Mouse (Mus musculus): ENCODE measurements at regions not wholly inside any gene's neighbourhood (a gene's known extent, or its start where the extent isn't known, plus 50 kb on each side); places are given as distances from the start of the nearest gene placed in this dataset.

DNA sequence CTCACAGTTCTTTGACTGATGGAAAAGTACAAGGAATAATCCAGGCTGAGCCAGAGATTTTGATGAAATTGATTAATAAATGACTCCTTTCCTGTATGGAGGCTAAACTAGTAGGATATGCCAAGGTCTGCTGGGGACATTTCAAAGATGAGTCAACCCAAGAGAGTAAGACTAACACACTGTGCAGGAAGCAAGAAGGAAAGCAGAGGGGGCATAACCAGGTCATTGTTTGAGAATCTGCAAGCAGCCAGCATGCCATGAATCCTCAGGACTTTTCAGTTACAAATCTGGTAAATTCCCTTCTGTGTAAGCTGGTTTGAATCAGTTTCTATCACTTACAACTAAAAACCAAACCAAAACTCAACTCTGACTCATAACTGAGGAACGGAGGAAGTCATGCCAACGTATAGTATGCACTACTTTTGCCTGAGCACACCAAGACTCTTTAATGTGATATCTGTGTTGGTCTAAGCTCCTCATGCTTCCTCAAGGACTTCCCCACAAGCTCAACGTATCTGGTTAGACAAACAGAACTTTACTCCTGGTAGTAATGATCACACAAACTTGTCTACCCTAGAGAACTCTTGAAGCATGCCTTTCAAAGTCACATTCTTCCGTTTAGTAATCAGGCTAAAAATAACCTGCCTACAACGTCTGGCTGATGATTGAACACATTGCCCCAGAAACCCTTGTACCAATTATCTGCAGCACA lies 314.0 kb upstream of the Adamts9 start:
- DNase-seq: no peak

- DNase-seq: no peak
Observed at GRCm38 (mm10) chr6:93253746-93254145, 310.5 kb upstream of the Adamts9 start.

DNA sequence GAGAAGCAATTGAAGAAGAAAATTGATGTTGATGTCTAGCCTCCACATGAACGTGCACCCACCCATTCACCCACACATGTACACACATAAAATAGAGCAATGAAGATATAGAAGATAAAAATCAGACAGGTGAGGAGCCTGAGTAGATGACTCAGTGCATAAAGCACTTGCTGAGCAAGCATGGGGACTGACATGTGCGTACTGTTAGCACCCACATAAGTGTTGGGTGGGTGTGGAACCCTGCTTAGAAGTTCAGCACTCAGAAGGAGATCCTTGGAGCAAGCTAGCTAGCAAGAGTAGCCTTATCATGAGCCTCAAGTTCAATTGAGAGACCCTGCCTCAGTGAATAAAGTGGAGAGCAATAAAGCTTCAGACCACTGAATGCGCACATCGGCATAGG lies 305.7 kb upstream of the Adamts9 start:
- DNase-seq: no peak

GRCm38 (mm10) chr6:93246498-93247242 lies 303.4 kb upstream of the Adamts9 start:
- DNase-seq: no peak

- no peak for DNase-seq
Observed at GRCm38 (mm10) chr6:93235550-93235949, 292.3 kb upstream of the Adamts9 start.

DNA sequence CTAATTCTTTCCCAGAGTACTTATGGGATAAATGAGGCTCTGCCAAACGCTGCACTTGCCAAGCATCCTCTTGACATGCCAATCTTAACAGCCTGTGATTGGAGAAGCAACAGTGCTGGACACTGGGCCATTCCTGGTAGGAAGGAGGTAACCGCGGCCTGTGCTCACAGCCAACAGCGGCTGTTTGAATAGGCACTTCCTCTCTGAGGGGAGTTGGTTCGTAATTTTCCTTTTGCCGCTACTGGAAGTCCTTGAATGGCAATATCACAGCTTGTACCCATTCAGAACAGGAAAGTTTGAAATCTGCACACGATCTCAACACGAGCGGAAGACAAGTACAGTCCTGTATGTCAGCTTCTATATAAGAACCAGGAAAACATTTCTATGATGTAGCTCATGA lies 289.3 kb upstream of the Adamts9 start:
- DNase-seq: no peak

DNA sequence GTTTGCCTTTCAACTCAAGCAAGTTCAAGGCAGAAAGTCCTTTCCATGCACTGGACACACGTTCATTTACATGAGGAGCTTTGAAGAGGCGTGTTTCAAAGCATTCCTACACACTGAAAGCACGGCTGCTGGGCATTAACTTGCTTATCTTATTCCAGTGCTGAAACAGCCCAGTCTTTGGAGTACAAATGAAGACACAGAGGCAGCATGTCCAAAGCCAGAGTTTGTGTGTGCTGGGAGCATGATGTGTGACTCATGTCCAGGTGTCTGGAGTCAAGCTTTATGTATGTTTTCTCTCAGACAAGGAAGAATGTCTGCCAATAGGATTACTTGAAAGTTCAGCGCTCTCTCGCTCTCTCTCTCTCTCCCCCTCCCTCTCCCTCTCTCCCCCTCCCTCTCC lies 287.2 kb upstream of the Adamts9 start:
- DNase-seq: no peak

- DNase-seq: no peak
Observed at GRCm38 (mm10) chr6:93229320-93229719, 286.0 kb upstream of the Adamts9 start.

GRCm38 (mm10) chr6:93223610-93224550 lies 280.6 kb upstream of the Adamts9 start:
- DNase-seq: peak; percentile 35 to 47

DNA sequence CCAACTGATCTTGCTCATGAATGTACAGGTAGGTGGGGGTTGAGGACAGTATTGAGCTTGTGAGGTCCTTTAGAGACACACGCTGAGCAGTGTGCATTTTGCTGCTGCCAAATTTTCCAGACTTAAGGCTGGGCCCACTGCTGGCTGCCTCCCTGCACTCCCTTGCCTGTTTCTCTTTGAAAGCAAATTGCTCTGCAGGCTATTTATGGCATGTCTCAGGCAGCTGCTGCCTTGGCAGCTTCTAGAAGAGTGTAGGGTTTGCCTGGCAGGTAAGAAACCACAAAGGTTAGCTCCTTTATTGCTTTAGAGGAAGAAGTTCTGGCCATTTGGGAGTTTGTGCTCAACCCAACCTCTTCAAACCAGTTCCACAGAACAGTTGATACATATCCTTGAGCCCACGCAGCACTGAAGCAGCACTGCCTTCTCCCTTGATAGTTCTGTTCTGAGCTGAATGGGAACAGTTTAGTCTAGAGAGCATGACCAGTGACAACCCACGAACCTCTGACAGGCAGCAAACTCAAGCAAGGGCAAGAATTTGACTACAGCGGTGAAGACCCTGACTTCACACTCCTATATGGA lies 274.8 kb upstream of the Adamts9 start:
- DNase-seq: peak; percentile 11 to 14

DNA sequence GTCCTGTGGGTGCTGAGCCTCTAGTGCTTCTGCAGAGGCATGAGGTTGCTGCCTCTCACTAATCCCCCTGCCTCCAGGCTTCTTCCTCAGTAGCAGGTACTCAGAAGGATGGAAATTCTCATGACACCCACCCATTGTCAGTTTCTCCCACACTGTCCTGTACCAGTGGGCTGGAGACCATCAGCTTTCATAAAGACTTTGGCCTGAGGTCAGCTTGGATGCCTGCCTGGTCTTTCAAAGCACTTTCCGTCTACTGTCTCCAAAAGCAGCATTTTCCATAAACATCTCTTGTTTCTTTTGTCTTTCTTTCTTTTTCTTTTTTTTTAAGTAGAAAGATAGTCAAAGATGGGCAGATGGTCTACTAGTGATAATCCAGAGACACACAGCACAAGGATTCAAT lies 257.6 kb upstream of the Adamts9 start:
- DNase-seq: peak; percentile 14 to 25

DNA sequence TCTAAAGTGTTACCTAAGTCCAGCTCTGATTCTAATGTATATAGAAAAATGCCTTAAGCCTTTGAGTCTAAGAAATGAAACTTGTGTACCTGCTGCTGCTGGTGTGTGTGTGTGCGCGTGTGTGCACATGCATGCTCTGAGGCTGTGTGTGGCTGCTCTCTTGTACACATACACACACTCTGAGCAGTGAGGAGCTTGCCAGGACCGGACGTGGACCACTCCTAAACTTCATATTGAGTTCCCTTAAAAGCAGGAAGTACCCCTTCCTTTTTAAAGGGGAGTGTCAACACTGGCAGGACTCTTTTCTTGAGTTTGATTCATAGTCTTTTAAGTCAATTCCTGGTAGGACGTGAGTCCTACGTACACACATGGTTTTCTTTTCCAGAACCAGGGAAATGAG lies 251.4 kb upstream of the Adamts9 start:
- peak in 1 of 2 experiments; percentile 26 for DNase-seq

- no peak for DNase-seq
Observed at GRCm38 (mm10) chr6:93192980-93193379, 249.7 kb upstream of the Adamts9 start.

DNA sequence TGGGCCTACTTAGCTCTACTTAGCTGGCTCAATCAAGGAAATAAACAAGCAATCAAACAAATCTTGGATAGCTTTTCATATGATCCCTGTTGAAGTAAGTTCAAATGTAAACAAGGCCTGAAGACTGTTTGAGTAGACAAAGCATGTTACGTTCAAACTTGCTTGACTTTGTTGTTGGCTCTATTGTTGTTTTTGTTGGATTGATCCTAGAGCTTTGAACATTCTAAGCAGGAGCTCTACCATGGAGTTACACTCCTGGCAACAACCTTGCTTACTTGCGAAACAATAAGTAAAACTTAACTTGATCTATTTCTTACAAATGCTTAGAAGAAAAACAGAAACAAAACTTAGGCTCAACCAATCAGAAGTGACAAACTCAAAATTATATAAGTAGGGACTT lies 247.7 kb upstream of the Adamts9 start:
- no peak for DNase-seq

- DNase-seq: peak in 1 of 2 experiments; percentile 23
Observed at GRCm38 (mm10) chr6:93168526-93168925, 225.2 kb upstream of the Adamts9 start.

GRCm38 (mm10) chr6:93167281-93167680 lies 224.0 kb upstream of the Adamts9 start:
- DNase-seq: peak; percentile 34 to 55

- no peak for DNase-seq
Observed at GRCm38 (mm10) chr6:93165942-93166341, 222.7 kb upstream of the Adamts9 start.

DNA sequence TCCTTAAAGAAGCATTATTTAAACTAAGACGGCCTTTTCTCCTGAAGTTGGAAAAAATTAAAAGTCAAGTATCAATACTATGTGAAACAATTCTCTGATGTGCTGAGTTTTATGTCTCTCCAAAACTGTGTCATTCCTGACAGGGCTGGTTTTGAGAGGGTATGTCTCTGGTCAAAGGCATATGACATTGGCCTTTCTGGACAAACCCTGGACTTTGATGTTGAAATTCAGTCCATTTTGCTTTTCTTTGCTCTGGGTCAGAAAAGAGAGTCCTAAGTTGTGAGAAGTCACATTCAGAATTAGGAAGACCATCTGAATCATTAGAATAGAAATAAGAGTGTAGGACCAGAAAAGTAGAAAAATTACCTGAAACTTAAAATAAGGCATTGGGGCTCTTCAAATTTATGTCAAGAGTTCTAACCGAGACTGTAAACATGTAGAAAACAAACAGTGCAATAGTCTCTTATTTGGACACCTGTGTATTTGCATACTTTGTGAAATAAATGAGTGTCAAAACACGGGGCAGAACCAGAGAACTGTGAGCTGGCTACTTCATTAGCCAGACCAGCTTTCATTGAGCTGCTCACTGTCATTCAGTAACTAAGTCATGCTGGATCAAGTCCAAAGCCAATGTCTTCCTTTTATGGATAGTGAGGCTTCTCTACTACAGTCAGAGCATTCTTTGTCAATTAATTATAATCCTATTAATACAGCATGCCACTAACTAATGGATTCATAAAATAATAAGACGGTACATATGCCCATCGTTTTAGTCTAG lies 209.3 kb upstream of the Adamts9 start:
- DNase-seq: no peak

DNA sequence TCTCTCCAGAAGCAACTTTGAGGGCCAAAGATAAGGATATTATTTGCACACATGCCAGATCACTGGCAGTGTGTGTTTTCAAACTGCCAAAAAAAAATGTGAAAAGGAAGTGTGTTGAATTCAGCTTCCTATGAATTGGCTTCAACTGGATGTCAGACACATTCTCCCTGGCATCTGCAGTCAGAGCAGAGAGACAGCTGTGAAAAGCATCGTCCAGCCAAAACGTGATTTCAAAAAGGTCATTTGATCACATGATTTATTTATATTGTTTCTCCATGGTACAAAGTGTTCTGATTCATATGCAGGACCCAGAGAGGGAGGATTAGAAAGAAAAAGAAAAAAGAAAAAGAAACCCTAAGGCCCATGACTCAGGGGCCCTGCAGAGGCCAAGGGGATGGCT lies 207.2 kb upstream of the Adamts9 start:
- DNase-seq: peak in 1 of 2 experiments; percentile 6

DNA sequence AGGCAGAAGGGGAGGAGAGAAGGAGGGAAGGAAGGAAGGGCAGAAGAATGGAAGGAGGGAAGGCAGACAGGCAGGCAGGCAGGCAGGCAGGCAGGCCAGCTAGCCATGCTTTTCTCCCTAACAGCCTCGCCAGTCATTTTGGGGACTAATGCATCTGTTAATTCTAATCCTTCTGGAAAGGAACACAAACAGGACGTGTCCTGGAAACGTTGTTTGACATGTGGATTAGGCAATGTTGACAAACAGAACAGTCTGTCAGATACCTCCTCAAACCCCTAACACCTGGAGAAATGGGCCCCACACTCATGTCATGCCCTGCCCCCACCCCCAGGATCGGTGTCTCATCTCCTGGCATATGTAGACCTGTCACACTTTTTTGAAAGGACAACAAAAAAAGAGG lies 206.7 kb upstream of the Adamts9 start:
- no peak for DNase-seq

DNA sequence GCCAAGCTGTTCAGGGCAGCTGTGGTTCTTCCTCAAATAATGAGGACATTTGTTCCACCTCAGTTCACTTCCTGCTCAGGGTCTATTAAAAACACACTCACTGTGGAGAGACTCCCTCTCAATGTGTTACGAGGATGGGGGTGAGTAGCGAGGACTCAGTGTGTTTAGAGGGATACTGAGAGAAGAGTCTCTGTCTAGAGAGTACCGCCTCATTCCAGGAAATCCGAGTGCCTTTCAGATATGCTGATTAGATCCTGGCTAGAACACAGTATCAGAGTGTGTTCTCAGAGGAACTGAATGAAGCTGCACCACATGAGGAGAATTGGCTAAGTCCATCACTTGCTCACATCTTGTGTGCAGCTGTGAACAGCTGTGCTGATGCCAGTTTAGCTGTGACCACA lies 197.0 kb upstream of the Adamts9 start:
- DNase-seq: no peak

GRCm38 (mm10) chr6:93133940-93134339 lies 190.6 kb upstream of the Adamts9 start:
- no peak for DNase-seq

Data from kidney, postnatal 4 days (tissue).